Mouse (Mus musculus) T-helper 1 cell (primary cell): ENCODE results near the gene Olfr1123.
"Not testable (repeated sequence)": the region's sequence is repeated elsewhere in the genome, so short reads cannot be mapped to it uniquely, and the experiment has no call there.

Source experiments
- in situ Hi-C: fragments of 300-600 bp; cut with MboI, MseI; formaldehyde crosslinking; loops from one replicate; pipeline ENCODE4 v1.15.1; 2025; ENCODE audit warnings: high pct_unique_total_duplicates

Olfr1123 gene

DNA sequence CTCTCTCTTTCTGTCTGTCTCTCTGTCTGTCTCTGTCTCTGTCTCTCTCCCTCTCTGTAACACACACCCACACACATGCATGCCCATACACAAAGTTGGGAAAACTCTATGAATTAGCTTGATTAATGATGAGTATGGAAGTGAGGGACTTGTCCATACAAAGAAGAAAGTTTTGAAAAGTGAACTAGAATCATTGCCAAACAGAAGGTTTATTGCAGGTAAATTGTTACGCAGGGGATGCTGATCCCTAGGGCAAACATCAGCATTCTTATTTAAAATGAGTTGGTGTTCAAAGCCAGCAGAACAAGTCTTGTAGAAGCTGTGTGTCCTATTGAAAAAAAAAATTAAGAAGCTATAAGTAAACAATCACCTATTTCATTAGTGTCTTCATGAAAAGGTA lies at the start of gene Olfr1123:
Olfr1123 (plus strand) TSS at position 301 of the 400 bp plus-strand sequence.
- in situ Hi-C loops, result no loop called here

- in situ Hi-C loops, result no loop called here
Measured at GRCm38 (mm10) chr2:87369595-87369994, 46.8 kb upstream of the Olfr1123 start, which contains the start of gene Olfr1121. Olfr1121 (plus strand) TSS chr2:87369895.

DNA sequence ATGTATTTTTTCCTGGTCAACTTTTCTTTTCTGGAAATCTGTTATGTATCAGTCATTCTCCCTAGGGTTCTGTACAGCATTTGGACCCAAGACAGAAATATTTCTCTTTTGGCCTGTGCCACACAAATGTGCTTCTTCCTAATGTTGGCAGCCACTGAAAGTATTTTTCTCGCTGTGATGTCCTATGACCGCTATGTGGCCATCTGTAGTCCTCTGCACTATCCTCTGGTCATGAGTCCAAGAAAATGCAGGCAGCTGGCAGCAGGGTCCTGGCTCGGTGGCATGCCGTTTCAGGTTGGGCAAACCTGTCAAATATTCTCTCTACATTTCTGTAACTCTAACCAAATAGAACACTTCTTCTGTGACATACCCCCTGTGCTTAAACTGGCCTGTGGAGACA lies 44.7 kb upstream of the Olfr1123 start:
- in situ Hi-C loops, result no loop called here

DNA sequence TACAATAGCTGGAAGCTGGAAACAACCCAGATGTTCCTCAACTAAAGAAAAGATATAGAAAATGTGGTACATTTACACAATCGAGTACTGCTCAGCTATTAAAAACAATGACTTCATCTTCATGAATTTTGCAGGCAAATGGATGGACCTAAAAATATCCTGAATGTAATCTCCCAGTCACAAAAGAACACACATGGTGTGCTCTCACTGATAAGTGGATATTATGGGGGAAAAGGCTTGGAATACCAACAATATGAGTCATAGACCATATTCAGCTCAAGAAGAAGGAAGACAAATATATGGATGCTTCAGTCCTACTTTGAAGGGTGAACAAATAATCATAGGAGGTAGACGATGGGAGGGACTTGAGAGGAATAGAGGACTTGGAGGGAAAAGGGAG lies 32.5 kb upstream of the Olfr1123 start:
- in situ Hi-C loops, result no loop called here

GRCm38 (mm10) chr2:87385549-87385948 lies 30.9 kb upstream of the Olfr1123 start, which contains the start of gene Olfr1122:
Olfr1122 (plus strand) TSS chr2:87385849.
- in situ Hi-C loops, result no loop called here

GRCm38 (mm10) chr2:87393605-87394004 lies 22.8 kb upstream of the Olfr1123 start:
- in situ Hi-C loops, result not testable (repeated sequence)

- in situ Hi-C loops, result not testable (repeated sequence)
Measured at GRCm38 (mm10) chr2:87394686-87395085, 21.7 kb upstream of the Olfr1123 start.

DNA sequence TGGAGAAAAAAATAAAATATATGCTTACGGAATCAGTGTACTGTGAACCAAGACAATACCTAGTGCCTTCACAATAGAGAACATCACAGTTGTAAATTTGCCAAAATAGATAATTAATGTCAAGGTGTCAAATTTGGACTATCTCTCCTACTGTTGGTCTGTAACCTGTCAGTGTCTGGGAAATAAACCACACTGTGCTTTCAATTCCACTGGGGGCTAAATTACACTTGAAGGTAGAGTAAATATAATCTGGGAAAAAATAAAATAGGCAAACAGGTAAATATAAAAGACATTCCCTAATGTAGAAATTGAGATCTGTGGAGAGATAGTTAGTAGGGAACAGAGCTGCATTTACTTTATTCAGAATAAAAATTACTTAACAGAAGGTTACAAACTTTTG lies 13.5 kb downstream of the Olfr1123 start, which contains the start of gene Olfr1124:
Olfr1124 (plus strand) TSS at position 301 of the 400 bp plus-strand sequence.
- in situ Hi-C loops, result no loop called here

DNA sequence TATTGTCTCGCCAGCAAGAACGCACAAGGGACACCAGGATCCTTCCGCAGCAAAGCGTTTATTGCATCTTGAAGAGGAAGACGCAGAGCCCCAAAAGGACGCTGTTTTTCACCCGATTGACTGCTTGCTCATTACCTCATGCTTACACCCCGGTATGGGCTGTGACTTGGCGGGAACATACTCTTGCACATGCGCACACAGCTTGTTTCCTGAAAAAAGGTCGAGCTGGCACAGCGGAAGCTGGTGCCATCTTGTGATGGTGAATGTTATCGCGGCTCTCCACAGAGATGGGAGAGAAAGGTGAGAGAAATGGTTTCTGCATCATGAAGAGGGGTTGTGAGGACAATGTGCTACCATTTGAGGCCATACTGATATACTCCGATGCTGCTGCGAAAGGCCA lies 21.3 kb downstream of the Olfr1123 start:
- in situ Hi-C loops, result no loop called here

- in situ Hi-C loops, result no loop called here
Measured at GRCm38 (mm10) chr2:87453662-87454061, 37.2 kb downstream of the Olfr1123 start, which contains the start of gene Olfr1126. Olfr1126 (plus strand) TSS chr2:87453962.

GRCm38 (mm10) chr2:87461769-87462168 lies 45.3 kb downstream of the Olfr1123 start:
- in situ Hi-C loops, result no loop called here
